Mouse (Mus musculus) olfactory bulb, adult 2 months (tissue): ENCODE data around the gene Kansl2.

Source experiments
- CTCF ChIP-seq: fragments of 200-500 bp; IDR thresholded peaks from 2 replicates; pipeline ENCODE4 v1.5.1; 2012; ENCODE audit warnings: low read depth, mild to moderate bottlenecking, low read length, moderate library complexity; ENCODE audit not compliant: insufficient read depth
- POLR2A ChIP-seq: fragments of 200-500 bp; IDR thresholded peaks from 2 replicates; pipeline ENCODE4 v1.6.1; 2012; ENCODE audit warnings: mild to moderate bottlenecking, low read depth, low read length, moderate library complexity; ENCODE audit not compliant: insufficient read depth

DNA sequence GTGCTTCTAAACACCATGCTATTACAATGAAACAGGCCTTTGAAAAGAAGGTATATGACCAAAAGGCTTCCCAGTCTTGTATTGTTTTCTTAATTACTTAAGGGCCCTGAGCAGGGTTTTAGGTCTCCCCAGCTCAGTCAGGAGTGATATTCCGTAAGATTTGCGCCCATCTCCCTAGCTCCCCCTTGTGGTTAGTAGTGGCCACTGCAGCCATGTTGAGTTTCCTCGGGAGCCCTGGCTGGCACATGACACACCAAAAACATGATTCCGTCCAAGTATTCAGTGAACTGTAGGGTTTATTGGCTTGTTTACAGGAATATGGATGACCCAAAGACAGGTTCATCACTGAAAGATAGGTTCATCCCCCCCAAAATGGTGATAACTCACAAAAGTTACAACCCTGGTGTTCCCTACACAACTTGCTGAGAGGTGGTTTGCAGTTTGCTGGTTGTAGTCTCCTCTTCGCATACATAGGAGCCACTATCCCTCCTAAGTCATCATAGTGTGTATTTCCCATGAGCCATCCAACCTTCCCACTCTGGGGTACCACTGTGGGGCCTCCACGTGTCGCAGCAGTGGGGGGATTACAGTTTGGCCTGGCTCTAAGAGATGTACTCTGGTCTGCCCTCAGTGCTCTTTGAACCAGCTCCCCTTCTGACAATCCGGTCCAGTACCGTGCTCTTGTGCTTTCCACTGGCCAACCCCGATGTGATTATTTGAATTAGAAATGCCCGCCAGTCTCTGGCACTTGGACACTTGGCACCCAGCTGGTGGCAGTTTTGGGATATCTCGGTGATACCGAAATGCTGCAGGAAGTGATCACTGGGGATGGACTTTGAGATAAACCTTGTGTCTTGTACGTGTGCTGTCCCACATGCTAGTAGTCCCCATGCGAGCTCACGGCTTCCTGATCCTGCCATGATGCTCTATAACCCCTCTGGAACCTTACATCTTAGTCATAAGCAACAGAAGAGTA lies 16.4 kb downstream of the Kansl2 start:
- TF ChIP-seq CTCF (peak; percentile 51; the same call in 1 of the 2 replicates), POLR2A (no peak)
